Mouse (Mus musculus) E14TG2a.4 (cell line): ENCODE results near the gene Cmtm4.
A peak's percentile ranks its signal among the peaks of the same experiment; 100 is the strongest.

Experiments used
- CTCF ChIP-seq: conservative IDR thresholded peaks from 2 replicates; pipeline ENCODE4 v1.5.1; 2014; ENCODE audit warnings: low read length
- NANOG ChIP-seq: IDR thresholded peaks from 2 replicates; pipeline ENCODE4 v1.6.1; 2014; ENCODE audit warnings: borderline replicate concordance, low read length, mixed read lengths
- POU5F1 ChIP-seq: IDR thresholded peaks from 2 replicates; pipeline ENCODE4 v1.6.1; 2014; ENCODE audit warnings: low read length, borderline replicate concordance

DNA sequence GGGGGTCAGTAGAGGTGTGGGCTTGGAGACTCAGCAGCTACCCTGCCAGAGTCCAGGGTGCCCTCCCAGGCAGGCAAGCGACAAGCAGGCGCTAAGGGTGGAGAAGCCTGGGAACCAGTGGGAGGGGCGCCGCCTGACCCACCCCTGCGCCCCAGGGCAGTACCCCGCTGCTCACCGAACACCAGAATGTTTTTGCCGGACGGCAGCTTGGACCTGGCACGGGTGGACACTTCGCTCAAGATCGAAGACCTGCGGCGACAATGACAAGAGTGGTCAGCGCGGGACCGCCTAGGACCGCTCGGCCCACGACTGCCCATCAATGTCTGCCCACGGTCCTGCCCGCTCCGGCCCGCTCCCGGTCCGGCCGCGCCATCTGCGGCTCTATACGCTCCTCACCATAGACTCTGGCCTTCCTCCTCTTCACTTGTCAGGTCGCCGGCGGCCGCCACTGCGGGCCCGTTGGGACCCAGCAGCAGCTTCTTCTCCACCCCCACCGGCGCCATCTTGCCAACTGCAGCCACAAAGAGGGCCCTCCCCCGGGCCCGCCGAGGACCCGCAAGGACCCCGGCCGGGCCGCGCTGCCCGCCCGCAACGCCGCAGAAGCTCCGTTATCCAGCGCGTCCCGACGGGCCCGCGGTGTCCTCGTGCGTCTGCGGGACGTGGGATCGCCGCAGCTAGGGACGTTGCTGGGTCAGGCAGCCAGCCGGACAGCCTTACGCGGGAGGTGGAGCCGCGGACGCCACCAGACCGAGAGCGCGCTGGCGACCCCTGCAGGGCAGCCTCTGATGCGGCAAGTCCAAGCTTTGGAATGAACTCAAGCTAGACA lies 46.9 kb upstream of the Cmtm4 start, which contains the start of gene Dync1li2:
- TF ChIP-seq CTCF: peak; percentile 40
- TF ChIP-seq POU5F1: no peak
- no peak for TF ChIP-seq NANOG
